Mouse (Mus musculus) lung, postnatal 14 days (tissue): ENCODE results near the gene Pctp.

ENCODE experiments used
- DNase-seq: peaks from one replicate; pipeline ENCODE4 v3.0.0; 2021

Pctp gene

GRCm38 (mm10) chr11:89971296-89971695 is 31.4 kb downstream of the Pctp start:
- DNase-seq: no peak

- no peak for DNase-seq
These were observed 32.0 kb downstream of the Pctp start for GRCm38 (mm10) chr11:89970726-89971125.

GRCm38 (mm10) chr11:89969131-89969530 is 33.6 kb downstream of the Pctp start:
- DNase-seq: no peak

GRCm38 (mm10) chr11:89950691-89951270 is 51.9 kb downstream of the Pctp start:
- DNase-seq: no peak

- DNase-seq: no peak
These were observed 54.9 kb downstream of the Pctp start for GRCm38 (mm10) chr11:89947806-89948205.

GRCm38 (mm10) chr11:89945159-89945558 is 57.5 kb downstream of the Pctp start:
- no peak for DNase-seq

- no peak for DNase-seq
These were observed 65.5 kb downstream of the Pctp start for GRCm38 (mm10) chr11:89937241-89937640.
